Mouse (Mus musculus) C2C12 (cell line): Measurements from ENCODE around the gene Ppp1r2.
"Not testable (repeated sequence)": the region's sequence is repeated elsewhere in the genome, so short reads cannot be mapped to it uniquely, and the experiment has no call there.

Experiments used
- CEBPB ChIP-seq: IDR thresholded peaks from one replicate; pipeline ENCODE4 v1.6.1; 2011; ENCODE audit warnings: low read depth, mild to moderate bottlenecking, control low read depth, moderate library complexity
- CTCF ChIP-seq: IDR thresholded peaks from one replicate; pipeline ENCODE4 v1.5.1; 2011; ENCODE audit not compliant: control insufficient read depth, insufficient read depth, insufficient read length
- MYOD1 ChIP-seq: IDR thresholded peaks from one replicate; pipeline ENCODE4 v1.6.1; 2011; ENCODE audit warnings: low read depth; ENCODE audit not compliant: control insufficient read depth, insufficient read length

DNA sequence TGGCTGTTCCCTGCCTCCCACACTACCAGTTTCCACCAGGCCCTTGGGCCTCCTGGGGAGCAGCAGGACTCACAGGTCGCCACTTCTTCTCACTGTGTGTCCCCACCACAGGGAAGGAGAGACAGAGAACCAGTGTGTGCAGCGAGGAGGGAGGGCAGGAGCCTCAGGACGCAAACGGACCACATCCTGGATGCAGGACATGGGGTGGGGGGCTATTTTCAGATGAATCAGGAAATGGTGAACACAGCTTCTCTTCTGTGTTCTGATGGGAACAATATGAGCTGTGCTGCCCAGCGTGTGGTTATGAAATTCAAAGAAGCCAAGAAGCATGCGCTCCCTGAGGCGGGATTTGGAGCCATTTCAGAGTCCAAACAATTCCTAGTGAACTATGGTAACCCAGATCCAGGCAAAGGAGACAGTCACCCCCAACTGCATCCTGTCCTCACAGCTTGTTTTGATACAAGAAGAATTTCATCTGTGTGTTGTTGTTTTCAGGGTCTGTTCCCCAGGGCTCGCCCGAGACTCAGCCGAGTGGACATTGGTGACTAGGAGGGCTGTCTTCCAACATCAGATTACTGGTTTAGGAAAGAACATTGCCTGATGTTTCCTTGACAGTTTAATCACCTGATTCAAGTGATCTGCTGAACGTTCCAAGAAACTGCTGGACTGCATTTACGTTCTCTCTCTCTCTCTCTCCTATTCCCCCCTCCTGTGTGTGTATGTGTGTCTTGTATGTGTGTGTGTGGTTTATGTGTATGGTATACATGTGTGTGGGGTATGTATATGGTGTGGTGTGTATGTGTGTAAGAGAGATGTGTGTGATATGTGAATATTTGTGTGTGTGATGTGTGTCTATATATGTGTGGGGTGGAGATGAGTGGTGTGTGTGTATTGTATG lies 41.4 kb upstream of the Ppp1r2 start:
- not testable (repeated sequence) for TF ChIP-seq CTCF, MYOD1, CEBPB
